Mouse (Mus musculus) small intestine, adult 2 months (tissue): ENCODE measurements at regions not wholly inside any gene's neighbourhood (a gene's known extent, or its start where the extent isn't known, plus 50 kb on each side); places are given as distances from the start of the nearest gene placed in this dataset.

Experiments
- CTCF ChIP-seq: fragments of 200-500 bp; IDR thresholded peaks from 2 replicates; pipeline ENCODE4 v1.5.1; 2012; ENCODE audit warnings: low read depth, mild to moderate bottlenecking, control low read depth, inconsistent platforms, low read length, moderate library complexity, mixed read lengths; ENCODE audit not compliant: insufficient replicate concordance, insufficient read length; ENCODE audit errors: extremely low read depth
- POLR2A ChIP-seq: fragments of 200-500 bp; IDR thresholded peaks from 2 replicates; pipeline ENCODE4 v1.6.1; 2012; ENCODE audit warnings: low read depth, mild to moderate bottlenecking, control low read depth, inconsistent platforms, low read length, moderate library complexity

- no peak for TF ChIP-seq CTCF
- TF ChIP-seq POLR2A, result no peak
Measured at GRCm38 (mm10) chr12:73445128-73445527, 101.1 kb downstream of the Tmem30b start.
